Mouse (Mus musculus): ENCODE measurements at regions not wholly inside any gene's neighbourhood (a gene's known extent, or its start where the extent isn't known, plus 50 kb on each side); places are given as distances from the start of the nearest gene placed in this dataset.

- Histone ChIP-seq H3K9me3 (no peaks in the 10 kb centered on the region), H3K27me3 (no peaks in the 10 kb centered on the region), H3K36me3 (no peaks in the 10 kb centered on the region), H3K4me2 (no peak overlapping the region), H3K27ac (replicated peaks) (no peak overlapping the region), H3K9ac (no peak overlapping the region), H3K4me3 (no peak overlapping the region), H3K4me1 (replicated peaks) (no peaks in the 10 kb centered on the region)
- 71% methylated on average over 8 of the region's 8 CpGs for WGBS
- ATAC-seq (ENCODE audit: low read depth) = no peak
Measured at GRCm38 (mm10) chr3:50890537-50890936, 333.7 kb upstream of the Noct start.

- Histone ChIP-seq H3K4me3 (no peak overlapping the region), H3K36me3 (no peaks in the 10 kb centered on the region), H3K27ac (replicated peaks) (no peak overlapping the region), H3K9ac (no peak overlapping the region), H3K4me1 (replicated peaks) (0 out of 2 replicates have a peak, but pooled peaks cover 10% of the 10 kb centered on the region), H3K27me3 (no peaks in the 10 kb centered on the region), H3K9me3 (no peaks in the 10 kb centered on the region), H3K4me2 (no peak overlapping the region)
- ATAC-seq (ENCODE audit: low read depth) = no peak
- WGBS = 68% methylated on average over 9 of the region's 9 CpGs
Measured at GRCm38 (mm10) chr3:50898179-50898578, 326.1 kb upstream of the Noct start.

DNA sequence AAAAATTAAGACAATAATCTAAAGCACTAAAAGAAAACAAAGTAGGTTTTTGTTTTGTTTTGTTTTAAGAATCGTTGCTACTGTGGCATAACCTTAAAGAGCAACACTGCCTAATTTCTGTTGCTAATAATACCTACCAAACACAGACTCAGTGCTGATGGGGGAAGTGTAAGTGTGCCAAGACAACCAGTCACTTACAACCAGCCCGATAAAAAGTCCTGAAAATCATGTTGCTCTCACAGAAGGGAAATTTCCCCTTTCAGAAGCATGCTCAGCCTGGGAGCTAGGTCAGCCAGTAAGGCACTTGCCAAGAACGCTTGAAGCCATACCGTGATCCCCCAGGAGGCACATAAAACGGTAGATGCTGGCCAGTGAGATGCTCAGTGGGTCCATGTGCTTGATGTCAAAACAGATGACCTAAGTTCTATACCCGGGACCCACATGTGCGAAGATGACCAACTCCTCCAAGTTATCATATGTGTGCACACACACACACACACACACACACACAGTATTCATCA, 324.4 kb upstream of the Noct start:
- no peak for ATAC-seq (ENCODE audit: low read depth)
- no peak overlapping the region for H3K4me3 ChIP-seq
- 70% methylated on average over 7 of the region's 7 CpGs for WGBS
- no peak overlapping the region for H3K4me2 ChIP-seq
- H3K4me1 ChIP-seq (replicated peaks) = peaks cover 15% of the 10 kb centered on the region
- no peaks in the 10 kb centered on the region for H3K9me3 ChIP-seq
- H3K36me3 ChIP-seq = no peaks in the 10 kb centered on the region
- H3K27ac ChIP-seq (replicated peaks) = no peak overlapping the region
- no peak overlapping the region for H3K9ac ChIP-seq
- H3K27me3 ChIP-seq = no peaks in the 10 kb centered on the region

- Histone ChIP-seq H3K4me2 (no peak overlapping the region), H3K9ac (no peak overlapping the region)
- ATAC-seq (ENCODE audit: low read depth) = no peak
Measured at GRCm38 (mm10) chr3:50900566-50900965, 323.7 kb upstream of the Noct start.

GRCm38 (mm10) chr3:50901321-50901720, 322.9 kb upstream of the Noct start:
- no peaks in the 10 kb centered on the region for H3K27me3 ChIP-seq
- peaks cover 26% of the 10 kb centered on the region for H3K4me1 ChIP-seq (replicated peaks)
- no peaks in the 10 kb centered on the region for H3K36me3 ChIP-seq
- H3K4me2 ChIP-seq = no peak overlapping the region
- no peak overlapping the region for H3K27ac ChIP-seq (replicated peaks)
- H3K9me3 ChIP-seq = no peaks in the 10 kb centered on the region
- no peak overlapping the region for H3K9ac ChIP-seq
- H3K4me3 ChIP-seq = no peak overlapping the region
- 87% methylated on average over 10 of the region's 10 CpGs for WGBS
- ATAC-seq (ENCODE audit: low read depth) = no peak

More at GRCm38 (mm10) chr3:50900566-50900965, 323.7 kb upstream of the Noct start:
- Histone ChIP-seq H3K4me1 (replicated peaks) (peaks cover 22% of the 10 kb centered on the region), H3K4me3 (no peak overlapping the region), H3K27me3 (no peaks in the 10 kb centered on the region), H3K27ac (replicated peaks) (no peak overlapping the region), H3K9me3 (no peaks in the 10 kb centered on the region), H3K36me3 (no peaks in the 10 kb centered on the region)
- 73% methylated on average over 9 of the region's 9 CpGs for WGBS

DNA sequence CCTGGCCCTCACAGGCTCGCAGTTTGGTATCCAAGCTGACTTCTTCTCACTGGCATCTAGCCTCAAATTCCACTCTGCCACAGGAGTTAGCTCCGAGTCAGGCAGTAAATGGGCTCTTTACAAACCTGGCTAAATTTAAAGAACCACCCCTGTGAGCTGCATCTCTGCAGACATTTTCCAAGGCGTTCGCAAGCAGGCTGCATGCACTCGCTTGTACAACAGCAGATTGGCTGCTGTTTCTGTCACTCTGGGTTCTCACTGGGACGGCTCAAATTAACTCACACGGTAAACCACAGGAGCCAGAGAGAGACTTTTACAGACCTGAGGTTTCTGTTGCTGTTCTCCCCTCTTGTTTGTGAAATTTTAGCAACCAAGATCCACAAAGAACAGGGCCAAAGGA, 321.3 kb upstream of the Noct start:
- H3K9ac ChIP-seq = no peak overlapping the region
- no peaks in the 10 kb centered on the region for H3K36me3 ChIP-seq
- no peak overlapping the region for H3K4me3 ChIP-seq
- H3K4me1 ChIP-seq (replicated peaks) = peaks cover 23% of the 10 kb centered on the region
- 62% methylated on average over 7 of the region's 7 CpGs for WGBS
- peak overlapping the region; percentile 38; the same call in 1 of the 2 replicates for H3K27ac ChIP-seq (replicated peaks)
- no peak for ATAC-seq (ENCODE audit: low read depth)
- no peaks in the 10 kb centered on the region for H3K27me3 ChIP-seq
- H3K4me2 ChIP-seq = no peak overlapping the region
- no peaks in the 10 kb centered on the region for H3K9me3 ChIP-seq

DNA sequence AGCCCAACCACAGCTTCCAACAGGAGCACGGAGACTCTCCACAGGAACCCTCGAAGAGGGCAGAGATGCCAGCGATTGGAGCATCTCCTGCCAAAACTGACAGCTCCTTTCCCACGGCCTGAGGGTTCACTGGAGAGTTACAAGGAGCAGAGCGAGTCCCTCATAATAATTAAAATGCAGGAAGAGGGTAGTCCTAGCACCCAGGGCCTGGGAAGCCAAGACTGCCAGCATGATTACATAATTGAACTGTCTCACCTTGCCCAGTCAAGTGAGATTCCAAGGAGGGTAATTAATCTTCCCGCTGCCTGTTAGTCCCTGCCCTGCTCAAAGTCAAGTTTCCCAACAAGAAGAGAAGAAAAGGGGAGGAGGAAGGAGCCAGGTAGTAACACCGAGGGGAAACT, 319.5 kb upstream of the Noct start:
- WGBS = 28% methylated on average over 7 of the region's 7 CpGs
- 0 out of 2 replicates have a peak, but pooled peaks have one; percentile 10 for ATAC-seq (ENCODE audit: low read depth)
- H3K36me3 ChIP-seq = no peaks in the 10 kb centered on the region
- no peaks in the 10 kb centered on the region for H3K27me3 ChIP-seq
- H3K4me1 ChIP-seq (replicated peaks) = peaks cover 21% of the 10 kb centered on the region
- H3K4me2 ChIP-seq = no peak overlapping the region
- H3K27ac ChIP-seq (replicated peaks) = 0 out of 2 replicates have a peak overlapping the region, but pooled peaks have one; percentile 20
- H3K9ac ChIP-seq = no peak overlapping the region
- no peaks in the 10 kb centered on the region for H3K9me3 ChIP-seq
- H3K4me3 ChIP-seq = no peak overlapping the region

DNA sequence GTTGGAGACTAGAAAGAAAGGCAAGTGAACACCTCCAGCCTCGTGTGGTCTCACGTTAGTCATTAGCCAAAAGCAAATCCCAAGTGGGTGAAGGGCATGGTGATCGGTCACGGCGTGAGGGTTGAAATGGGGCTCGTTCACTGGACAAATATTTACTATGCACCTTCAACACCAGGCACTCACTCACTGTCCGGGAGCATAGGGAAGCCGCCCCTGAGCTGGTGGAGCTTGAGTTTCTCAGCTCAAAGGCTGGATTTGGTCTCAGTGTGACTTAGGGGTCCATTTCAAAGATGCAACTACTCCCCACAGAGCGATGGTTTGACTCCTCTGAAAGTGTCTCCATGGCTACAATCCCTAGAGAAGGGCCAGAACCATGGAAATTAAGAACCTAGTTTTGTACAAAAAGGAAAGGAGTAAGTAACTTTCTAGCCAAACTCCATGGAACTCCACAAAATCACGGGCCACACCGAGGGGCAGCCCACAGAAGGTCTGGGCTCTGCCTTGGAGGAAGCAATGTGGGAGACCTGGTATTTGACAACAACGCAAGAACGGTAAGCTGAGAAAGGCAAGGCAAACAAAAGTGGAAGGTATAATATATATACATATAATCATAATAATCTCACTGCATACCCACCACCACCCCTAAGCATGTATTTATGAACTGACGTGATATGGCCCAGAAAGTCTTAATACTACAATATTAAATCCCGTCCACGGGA, 318.8 kb upstream of the Noct start:
- peak; percentile 48; the same call in 1 of the 2 replicates for ATAC-seq (ENCODE audit: low read depth)
- Histone ChIP-seq H3K4me1 (replicated peaks) (peaks cover 21% of the 10 kb centered on the region), H3K9ac (peak overlapping the region; percentile 47; the same call in 1 of the 2 replicates), H3K36me3 (no peaks in the 10 kb centered on the region), H3K9me3 (no peaks in the 10 kb centered on the region), H3K27ac (replicated peaks) (peak overlapping the region; percentile 79), H3K4me3 (0 out of 2 replicates have a peak overlapping the region, but pooled peaks have one; percentile 14), H3K4me2 (peak overlapping the region; percentile 58), H3K27me3 (no peaks in the 10 kb centered on the region)
- WGBS = 19% methylated on average over 16 of the region's 16 CpGs

DNA sequence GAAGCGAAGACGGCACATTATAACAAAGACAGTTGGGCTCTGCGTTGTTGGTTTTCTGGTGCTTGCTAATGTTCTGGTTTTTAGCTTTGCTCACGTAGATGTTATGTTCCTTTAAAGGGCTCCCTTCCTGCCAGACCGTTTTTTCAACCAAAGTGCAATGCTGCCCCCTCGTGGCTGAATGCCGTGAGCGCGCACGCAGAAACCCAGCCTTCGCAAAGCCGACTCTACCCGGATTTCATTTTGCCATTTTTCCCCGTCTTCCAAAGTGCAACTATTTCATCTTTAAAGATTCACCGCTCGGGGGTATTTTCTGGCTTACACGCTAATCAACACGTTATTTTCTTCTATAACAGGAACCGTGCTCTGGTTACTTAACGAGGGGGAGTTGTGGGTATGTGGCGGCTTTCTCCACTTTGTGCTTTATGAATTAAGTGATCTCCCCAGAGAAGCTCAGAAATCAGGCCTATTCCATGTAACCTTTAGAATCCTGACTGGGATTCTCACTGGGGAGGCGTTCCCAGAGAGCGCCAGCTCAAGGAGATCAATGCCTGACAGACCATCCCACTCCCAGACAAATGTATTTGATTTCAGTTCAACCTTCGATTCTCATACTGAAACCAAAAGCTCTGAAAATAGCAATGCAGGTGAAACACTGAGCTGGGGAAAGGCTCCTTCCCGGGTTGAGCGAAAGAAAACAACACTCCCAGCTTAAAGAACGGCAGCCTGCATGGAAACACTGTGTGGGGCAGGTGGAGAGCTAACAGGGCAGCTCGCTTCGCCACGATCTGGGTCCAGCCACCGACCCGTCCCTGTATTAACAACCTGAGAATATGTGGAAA, 318.0 kb upstream of the Noct start:
- peak overlapping the region; percentile 79 for H3K27ac ChIP-seq (replicated peaks)
- ATAC-seq (ENCODE audit: low read depth) = peak; percentile 74

GRCm38 (mm10) chr3:50912980-50913518, 311.2 kb upstream of the Noct start:
- no peaks in the 10 kb centered on the region for H3K36me3 ChIP-seq
- ATAC-seq (ENCODE audit: low read depth) = no peak; the same call in 1 of the 2 replicates
- 0 out of 2 replicates have a peak overlapping the region, but pooled peaks have one; percentile 23 for H3K27ac ChIP-seq (replicated peaks)
- no peaks in the 10 kb centered on the region for H3K9me3 ChIP-seq
- H3K4me1 ChIP-seq (replicated peaks) = peaks cover 20% of the 10 kb centered on the region
- H3K27me3 ChIP-seq = no peaks in the 10 kb centered on the region
- H3K9ac ChIP-seq = no peak overlapping the region
- 72% methylated on average over 5 of the region's 5 CpGs for WGBS
- no peak overlapping the region for H3K4me2 ChIP-seq
- H3K4me3 ChIP-seq = no peak overlapping the region

More for the DNA sequence above, 318.0 kb upstream of the Noct start:
- Histone ChIP-seq H3K4me2 (peak overlapping the region; percentile 58), H3K9me3 (no peaks in the 10 kb centered on the region), H3K4me1 (replicated peaks) (peaks cover 21% of the 10 kb centered on the region), H3K27me3 (no peaks in the 10 kb centered on the region), H3K9ac (peak overlapping the region; percentile 67), H3K4me3 (peak overlapping the region; percentile 30), H3K36me3 (no peaks in the 10 kb centered on the region)
- 13% methylated on average over 32 of the region's 32 CpGs for WGBS

GRCm38 (mm10) chr3:50914866-50915365, 309.3 kb upstream of the Noct start:
- Histone ChIP-seq H3K27ac (replicated peaks) (peak overlapping the region; percentile 67), H3K9me3 (no peaks in the 10 kb centered on the region), H3K36me3 (no peaks in the 10 kb centered on the region), H3K9ac (0 out of 2 replicates have a peak overlapping the region, but pooled peaks have one; percentile 38), H3K4me3 (no peak overlapping the region), H3K4me2 (peak overlapping the region; percentile 28), H3K27me3 (no peaks in the 10 kb centered on the region), H3K4me1 (replicated peaks) (peaks cover 20% of the 10 kb centered on the region)
- ATAC-seq (ENCODE audit: low read depth) = no peak
- 40% methylated on average over 14 of the region's 14 CpGs for WGBS
